Comparison of ENCODE assay signal across 11 mouse cellular contexts in the genomic region with DNA sequence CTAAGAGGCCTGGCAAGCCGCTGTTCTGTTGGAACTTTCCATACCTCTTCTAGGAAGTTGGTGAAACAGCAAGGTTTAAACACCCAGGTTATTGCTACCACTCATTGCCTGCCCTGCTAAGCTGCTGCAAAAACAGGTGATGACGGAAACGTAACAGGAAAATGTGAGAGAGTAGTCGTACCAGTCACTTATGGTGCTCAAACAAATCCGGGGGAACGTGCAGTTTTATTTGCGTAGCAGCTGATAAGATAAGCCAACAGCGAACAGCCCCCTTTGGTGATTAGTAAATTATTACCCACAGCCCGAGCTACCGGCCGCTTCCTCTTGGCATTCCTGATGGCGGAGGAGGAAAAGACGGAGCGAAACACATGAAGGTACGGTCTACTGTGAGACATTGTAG. TPM values are rescaled to one million over a fixed set of nuclear protein-coding genes. Genes with fewer than 3 reads are reported as not detected.
DNase-seq lines count a peak whose midpoint lies in the region; ATAC-seq and TF ChIP-seq lines count a peak whose summit lies in the region.
"Had no signal": no experiment of that assay in that cellular context is flagged by ENCODE, and none has a peak within 500 bp of the region (broad histone marks: within the 10 kb centered on the region; RNA-seq: fewer than 3 reads in every experiment).

TSS of gene Pik3c2g (plus strand) at position 330 of the 400 bp plus-strand sequence.

- 0 out of 2 replicates have a peak within 1 kb of the TSS, but pooled peaks have one; percentile 8 for H3K9ac ChIP-seq in limb, embryonic 12.5 days (replicated peaks)
- H3K9ac ChIP-seq in lung, embryonic 14.5 days = no peak within 1 kb of the TSS
- H3K9ac ChIP-seq: midbrain, embryonic 13.5 days had no signal

- peaks cover 13% of the 10 kb centered on the region for H3K27me3 ChIP-seq in limb, embryonic 12.5 days
- H3K27me3 ChIP-seq in limb, embryonic 10.5 days (ENCODE audit: low read depth, poor library complexity, severe bottlenecking) = no peaks in the 10 kb centered on the region
- peaks cover 2% of the 10 kb centered on the region; the same call in 1 of the 2 replicates for H3K27me3 ChIP-seq in lung, embryonic 14.5 days (ENCODE audit: insufficient read depth, low read length)
- H3K27me3 ChIP-seq: midbrain, embryonic 13.5 days had no signal

- H3K9me3 ChIP-seq in limb, embryonic 12.5 days = 0 out of 2 replicates have a peak, but pooled peaks cover 7% of the 10 kb centered on the region
- no peaks in the 10 kb centered on the region; the same call in 1 of the 2 replicates for H3K9me3 ChIP-seq in limb, embryonic 10.5 days (replicated peaks)
- no peaks in the 10 kb centered on the region for H3K9me3 ChIP-seq in lung, embryonic 14.5 days (ENCODE audit: low read depth, low read length)
- H3K9me3 ChIP-seq: hindbrain, embryonic 10.5 days; midbrain, embryonic 13.5 days had no signal

- 40% methylated on average over 15 of the region's 15 CpGs for WGBS in limb, embryonic 12.5 days
- WGBS in limb, embryonic 10.5 days = 58% methylated on average over 15 of the region's 15 CpGs
- 10% methylated on average over 15 of the region's 15 CpGs for WGBS in lung, embryonic 14.5 days

- H3K4me3 ChIP-seq in limb, embryonic 12.5 days (replicated peaks) = no peak within 1 kb of the TSS
- no peak within 1 kb of the TSS for H3K4me3 ChIP-seq in limb, embryonic 10.5 days
- 0 out of 2 replicates have a peak within 1 kb of the TSS, but pooled peaks have one; percentile 9 for H3K4me3 ChIP-seq in lung, embryonic 14.5 days (ENCODE audit: low read depth, low read length)
- H3K4me3 ChIP-seq: hindbrain, embryonic 10.5 days; midbrain, embryonic 13.5 days had no signal

- no peaks in the 10 kb centered on the region for H3K4me1 ChIP-seq in limb, embryonic 12.5 days (replicated peaks)
- peaks cover 12% of the 10 kb centered on the region; the same call in 1 of the 2 replicates for H3K4me1 ChIP-seq in limb, embryonic 10.5 days
- H3K4me1 ChIP-seq in lung, embryonic 14.5 days (ENCODE audit: insufficient read depth) = no peaks in the 10 kb centered on the region
- H3K4me1 ChIP-seq: midbrain, embryonic 13.5 days had no signal

- DNase-seq in adrenal gland, postnatal 25 days = no peak
- no peak for DNase-seq in adrenal gland, postnatal 14 days
- DNase-seq in limb, embryonic 10.5 days (ENCODE audit: low spot score) = no peak
- peak; percentile 73 for DNase-seq in lung, embryonic 14.5 days
- no peak for DNase-seq in cerebellum, postnatal 14 days
- no peak for DNase-seq in T-cell, adult 2 months (ENCODE audit: low spot score)
- no peak for DNase-seq in thymus, postnatal 4 days
- DNase-seq: right cerebral cortex, postnatal 25 days had no signal

- ATAC-seq in limb, embryonic 12.5 days (ENCODE audit: insufficient number of reproducible peaks, insufficient read depth, low FRiP score, low TSS enrichment, low read depth) = no peak
- peak; percentile 76 for ATAC-seq in lung, embryonic 14.5 days (ENCODE audit: insufficient read depth)
- ATAC-seq: midbrain, embryonic 13.5 days had no signal

- H3K36me3 ChIP-seq in limb, embryonic 12.5 days = no peaks in the 10 kb centered on the region
- H3K36me3 ChIP-seq in limb, embryonic 10.5 days = no peaks in the 10 kb centered on the region
- no peaks in the 10 kb centered on the region for H3K36me3 ChIP-seq in lung, embryonic 14.5 days (ENCODE audit: insufficient read depth)
- H3K36me3 ChIP-seq: hindbrain, embryonic 10.5 days; midbrain, embryonic 13.5 days had no signal

- no peak within 1 kb of the TSS for H3K4me2 ChIP-seq in limb, embryonic 12.5 days
- H3K4me2 ChIP-seq in lung, embryonic 14.5 days = peak within 1 kb of the TSS; percentile 48
- H3K4me2 ChIP-seq: midbrain, embryonic 13.5 days had no signal

- no peak within 1 kb of the TSS for H3K27ac ChIP-seq in limb, embryonic 12.5 days
- H3K27ac ChIP-seq in limb, embryonic 10.5 days = no peak within 1 kb of the TSS
- no peak within 1 kb of the TSS for H3K27ac ChIP-seq in lung, embryonic 14.5 days (ENCODE audit: low read depth)
- H3K27ac ChIP-seq: hindbrain, embryonic 10.5 days; midbrain, embryonic 13.5 days had no signal

- TF ChIP-seq CTCF in lung, embryonic 14.5 days (IDR thresholded peaks at IDR 0.05; ENCODE audit: low read depth) = no peak

RNA-seq across cellular contexts. Expression of gene Pik3c2g, which starts in this region (rescaled TPM):
- 158 and 187 TPM in 2 replicates for total RNA-seq in adrenal gland, postnatal 25 days (2021)
- 4.5 and 9.5 TPM in 2 replicates for total RNA-seq in adrenal gland, postnatal 14 days (2021)
- 0.74 and 1.1 TPM in 2 replicates for polyA plus RNA-seq in limb, embryonic 12.5 days (2016; fragmentation: Nextera tagmentation; extraction: Ambion mirVana)
- 0.10 and 0.33 TPM in 2 replicates for polyA plus RNA-seq in limb, embryonic 10.5 days (2016; fragmentation: Nextera tagmentation; extraction: Ambion mirVana)
- polyA plus RNA-seq in lung, embryonic 14.5 days (2014; fragmentation: Nextera tagmentation; extraction: Ambion mirVana) = 1.1 TPM in 2 replicates

Comparison
In these comparisons a context has a peak if more than half of its experiments do, and no peak if none do; other contexts are left out.
1. RNA of gene Pik3c2g (total RNA-seq): 158 to 187 TPM in adrenal gland, postnatal 25 days; 4.5 to 9.5 TPM in adrenal gland, postnatal 14 days; every median in the first group is over 10 times any median in the second.